Mouse (Mus musculus) thymus, postnatal 0 days (tissue): ENCODE data around the gene Foxred2. TPM values are rescaled to one million over a fixed set of nuclear protein-coding genes. Genes with fewer than 3 reads are reported as not detected.

Experiments used
- DNase-seq: peaks from one replicate; pipeline ENCODE4 v3.0.0-alpha.2; 2015; ENCODE audit warnings: low spot score
- polyA plus RNA-seq: library from polyadenylated mRNA; unstranded; fragments of >200 nt; fragmentation: Nextera tagmentation; extraction: Ambion mirVana; gene quantifications from 2 replicates; pipeline ENCODE4 v1.2.1, GENCODE M21; 2015

The Foxred2 gene
- polyA plus RNA-seq, 1 experiment from 2014 or later: 3.5 TPM

- DNase-seq: no peak
Observed at GRCm38 (mm10) chr15:77949061-77949460, 7.5 kb downstream of the Foxred2 start.

- no peak for DNase-seq
Observed at GRCm38 (mm10) chr15:77945711-77946110, 10.8 kb downstream of the Foxred2 start.

DNA sequence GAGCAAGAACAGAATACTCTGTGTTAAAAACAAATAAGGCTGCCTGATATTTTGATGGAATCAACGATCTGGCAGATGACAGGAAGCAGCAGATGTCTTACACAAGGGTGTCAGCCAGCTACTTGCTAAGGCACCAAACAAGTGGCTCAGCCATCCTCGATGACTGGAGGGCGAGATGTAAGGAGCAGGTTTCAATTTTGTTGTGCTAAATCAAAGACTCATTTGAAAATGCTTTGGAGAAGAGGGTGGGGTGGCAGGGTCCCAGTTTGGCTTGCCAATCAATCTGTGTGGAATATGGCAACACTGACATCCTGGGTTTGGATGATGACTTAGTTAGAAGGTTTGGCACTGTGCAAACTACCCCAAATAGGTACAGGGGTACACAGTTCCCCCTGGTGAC is 15.0 kb downstream of the Foxred2 start:
- DNase-seq: no peak

- DNase-seq: no peak
Observed at GRCm38 (mm10) chr15:77938516-77938915, 18.0 kb downstream of the Foxred2 start.

- DNase-seq: no peak
Observed at GRCm38 (mm10) chr15:77935673-77936375, 20.7 kb downstream of the Foxred2 start.

- no peak for DNase-seq
Observed at GRCm38 (mm10) chr15:77934968-77935367, 21.6 kb downstream of the Foxred2 start.

- no peak for DNase-seq
Observed at GRCm38 (mm10) chr15:77934326-77934725, 22.2 kb downstream of the Foxred2 start.

GRCm38 (mm10) chr15:77933770-77934169 is 22.8 kb downstream of the Foxred2 start:
- DNase-seq: peak; percentile 88

DNA sequence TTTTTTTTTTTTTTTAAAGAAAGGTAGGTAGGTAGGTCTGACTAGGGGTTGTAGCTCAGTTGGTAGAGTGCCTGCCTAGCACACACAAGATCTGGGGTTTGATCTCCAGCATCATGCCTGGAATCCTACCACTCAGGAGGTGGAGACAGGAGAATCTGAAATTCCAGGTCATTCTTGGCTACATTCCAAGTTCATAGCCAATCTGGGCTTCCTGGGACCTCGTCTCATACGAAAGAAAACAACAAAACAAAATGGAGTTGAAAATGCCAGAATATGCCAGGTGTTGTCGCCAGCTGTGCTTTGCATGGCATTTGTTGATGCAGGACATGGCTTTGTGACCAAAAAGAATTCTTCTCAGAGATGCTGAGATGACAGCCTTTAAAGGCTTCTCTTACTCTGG is 23.3 kb downstream of the Foxred2 start:
- no peak for DNase-seq

- DNase-seq: no peak
Observed at GRCm38 (mm10) chr15:77931689-77932016, 24.9 kb downstream of the Foxred2 start.

- no peak for DNase-seq
Observed at GRCm38 (mm10) chr15:77930986-77931688, 25.4 kb downstream of the Foxred2 start.

DNA sequence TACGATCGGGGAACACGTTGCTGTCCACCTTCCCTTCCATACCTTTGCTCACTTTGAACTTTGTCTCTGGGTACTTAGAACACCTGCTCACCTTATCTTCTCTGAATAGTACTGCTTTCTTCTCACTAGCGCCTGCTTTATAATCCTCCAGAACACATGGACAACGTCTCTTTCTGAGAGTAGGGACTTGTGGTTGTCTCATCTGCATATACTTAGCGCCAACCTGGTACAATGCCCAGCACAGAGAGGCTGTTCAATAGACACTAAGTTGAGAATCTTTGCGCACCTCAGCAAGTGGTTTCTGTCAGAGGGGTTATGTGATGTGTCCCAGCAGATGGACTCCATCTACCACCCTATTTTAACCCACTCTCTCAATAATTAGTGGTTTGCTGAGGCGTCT is 26.7 kb downstream of the Foxred2 start:
- no peak for DNase-seq

- peak; percentile 98 for DNase-seq
Observed at GRCm38 (mm10) chr15:77928673-77929331, 27.7 kb downstream of the Foxred2 start, which contains the start of gene Txn2. Txn2 (minus strand) TSS chr15:77929006.

DNA sequence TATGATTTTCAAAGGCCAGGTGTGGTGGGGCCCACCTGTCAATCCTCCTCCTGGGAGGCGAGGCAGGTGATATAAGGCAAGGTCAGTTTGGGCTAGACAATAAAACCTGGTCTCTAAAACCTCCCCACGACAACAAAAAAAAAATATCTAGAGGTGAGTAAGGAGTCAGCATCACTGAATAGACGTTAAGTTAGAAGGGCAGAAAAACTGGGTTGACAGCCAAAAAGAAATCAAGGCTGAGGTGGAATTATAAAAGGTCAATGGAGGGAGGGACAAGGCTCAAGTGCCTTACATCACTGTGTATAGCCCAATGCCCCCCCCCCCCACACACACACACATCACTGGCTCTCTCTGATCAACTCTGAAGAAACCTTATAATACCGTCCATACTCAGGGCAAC is 28.4 kb downstream of the Foxred2 start:
- DNase-seq: no peak

DNA sequence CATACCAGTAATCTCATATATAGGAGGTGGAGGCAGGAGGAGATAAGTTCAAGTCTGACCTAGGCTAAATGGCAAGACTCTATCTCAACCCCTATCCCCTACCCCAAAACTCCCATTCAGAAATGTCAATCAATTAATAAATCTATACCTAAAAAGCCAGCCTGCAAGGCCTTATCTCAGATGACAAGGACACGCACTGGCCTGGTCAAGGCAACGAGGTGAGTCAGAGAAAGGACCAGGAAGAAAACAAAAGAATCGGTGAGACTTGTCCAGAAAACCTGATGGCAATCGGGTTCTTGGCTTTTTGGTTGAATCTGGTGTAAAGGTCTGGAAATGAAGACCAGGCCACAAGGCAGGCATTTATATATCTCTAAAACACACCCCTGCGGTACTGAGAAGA is 29.6 kb downstream of the Foxred2 start:
- DNase-seq: no peak

GRCm38 (mm10) chr15:77925195-77925594 is 31.3 kb downstream of the Foxred2 start:
- no peak for DNase-seq

DNA sequence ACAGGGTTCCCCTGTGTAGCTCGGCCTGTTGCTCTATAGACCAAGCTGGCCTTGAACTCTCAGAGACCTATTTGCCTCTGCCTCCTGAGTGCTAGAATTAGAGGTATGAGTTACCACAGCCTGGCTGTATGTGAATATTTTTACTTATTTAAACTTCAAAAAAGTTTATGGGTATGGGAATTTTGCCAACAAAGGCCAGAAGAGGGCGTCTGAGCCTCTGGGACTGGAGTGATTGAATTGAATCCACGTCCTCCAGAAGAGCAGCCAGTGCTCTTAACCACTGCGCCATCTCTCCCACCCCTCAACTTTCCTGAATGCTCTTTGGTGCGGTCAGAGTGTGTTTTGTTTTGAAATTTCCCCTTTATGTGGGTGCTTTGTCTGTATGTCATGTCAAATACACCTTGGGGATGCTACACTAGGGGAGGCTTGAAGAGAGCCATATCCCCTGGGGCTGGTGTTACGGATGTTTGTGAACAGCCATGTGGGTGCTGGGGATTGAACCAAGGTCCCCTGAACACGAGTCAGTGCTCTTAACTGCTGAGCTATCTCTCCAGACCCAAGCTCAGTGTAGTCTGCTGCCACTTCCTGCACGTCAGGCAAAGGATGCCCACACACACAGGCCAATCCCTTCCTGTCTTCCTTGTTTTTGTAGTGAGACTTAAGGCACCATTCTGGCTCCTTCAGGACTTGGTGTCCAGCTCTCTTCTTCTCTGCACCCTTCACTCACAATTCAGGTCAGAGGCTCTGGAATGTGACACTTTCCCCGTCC is 33.1 kb downstream of the Foxred2 start:
- no peak for DNase-seq

- no peak for DNase-seq
Observed at GRCm38 (mm10) chr15:77922710-77923109, 33.8 kb downstream of the Foxred2 start.

DNA sequence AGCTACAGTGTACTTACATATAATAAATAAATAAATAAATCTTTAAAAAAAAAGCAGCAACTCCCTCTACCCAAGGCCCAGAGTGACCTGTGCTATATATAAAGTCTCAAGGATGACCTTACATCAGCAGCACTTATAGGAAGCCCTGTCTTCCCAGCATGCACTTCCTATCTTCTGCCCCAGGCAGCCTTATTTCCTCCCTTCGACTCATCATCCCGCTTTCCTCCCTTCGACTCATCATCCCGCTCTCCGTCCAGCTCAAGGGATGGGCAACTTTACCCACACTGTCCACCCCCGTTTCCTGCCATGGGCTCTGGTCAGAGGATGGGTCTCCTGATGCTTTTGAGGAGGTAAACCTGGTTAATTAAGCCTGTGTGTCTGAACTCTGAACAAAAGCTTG is 34.9 kb downstream of the Foxred2 start:
- no peak for DNase-seq

GRCm38 (mm10) chr15:77920511-77921462 is 35.7 kb downstream of the Foxred2 start:
- no peak for DNase-seq

- DNase-seq: no peak
Observed at GRCm38 (mm10) chr15:77919441-77919840, 37.1 kb downstream of the Foxred2 start.
